Mouse (Mus musculus): ENCODE results near the gene Ndufa8. TPM values are rescaled to one million over a fixed set of nuclear protein-coding genes. Genes with fewer than 3 reads are reported as not detected.

Ndufa8 gene
- polyA plus RNA-seq (2012; rRNA removed), result 156 and 163 TPM in 2 replicates

GRCm38 (mm10) chr2:36048748-36049566, at the start of gene Ndufa8, which contains the start of gene Morn5:
Ndufa8 (minus strand) TSS chr2:36049406.
Morn5 (plus strand) TSS chr2:36049458.

Other genes with a start within 250 kb of the Ndufa8 start
- 8.5 and 9.5 TPM in 2 replicates for gene Ttll11, start 69.5 kb downstream of the Ndufa8 start, polyA plus RNA-seq (2012; rRNA removed)
- gene Morn5, start 52 bp upstream of the Ndufa8 start, polyA plus RNA-seq (2012; rRNA removed), result 2.1 and 2.9 TPM in 2 replicates
- gene Lhx6, start 56.0 kb upstream of the Ndufa8 start, polyA plus RNA-seq (2012; rRNA removed), result 17.0 and 28.2 TPM in 2 replicates
- 33.9 and 37.2 TPM in 2 replicates for gene Mrrf, start 87.0 kb upstream of the Ndufa8 start, polyA plus RNA-seq (2012; rRNA removed)
- 71.5 and 76.6 TPM in 2 replicates for gene Rbm18, start 87.4 kb upstream of the Ndufa8 start, polyA plus RNA-seq (2012; rRNA removed)
- gene Ptgs1, start 181.0 kb upstream of the Ndufa8 start, polyA plus RNA-seq (2012; rRNA removed), result 2.7 TPM in 2 replicates